Mouse (Mus musculus): Measurements from ENCODE around the gene Satl1. TPM values are rescaled to one million over a fixed set of nuclear protein-coding genes. Genes with fewer than 3 reads are reported as not detected.

The Satl1 gene
- not detected in 2 replicates for polyA plus RNA-seq (2015; fragmentation: Nextera tagmentation; extraction: Ambion mirVana)

DNA sequence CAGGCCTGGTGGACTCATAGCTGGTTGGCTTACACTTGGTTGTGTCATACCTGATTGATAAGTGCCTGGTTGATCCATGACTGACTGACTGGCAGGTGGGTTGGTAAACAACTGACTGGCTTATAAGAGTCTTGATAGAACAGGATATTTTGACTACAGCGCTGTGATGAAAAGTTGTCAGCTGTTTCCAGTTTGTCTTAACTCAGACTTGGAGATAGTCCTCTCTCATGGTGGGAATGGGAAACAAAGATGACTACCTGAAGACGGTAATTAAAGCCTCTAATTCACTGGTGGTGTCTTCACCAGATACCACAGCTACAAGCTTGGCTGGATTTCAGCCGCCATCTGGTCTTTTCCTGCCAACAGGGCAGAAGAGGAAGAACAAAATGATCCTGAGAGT is at the start of gene Satl1:
Gene Satl1, minus strand, starts transcription at position 101 of the 400 bp plus-strand sequence.

Other genes starting within 250 kb of the Satl1 start
- 0.15 and 0.17 TPM in 2 replicates for gene 4933403O08Rik, start 167.7 kb downstream of the Satl1 start, polyA plus RNA-seq (2015; fragmentation: Nextera tagmentation; extraction: Ambion mirVana)
- 90.9 and 103 TPM in 2 replicates for gene Apool, start 95.4 kb downstream of the Satl1 start, polyA plus RNA-seq (2015; fragmentation: Nextera tagmentation; extraction: Ambion mirVana)
- not detected in 2 replicates for gene 2010106E10Rik, start 88.5 kb upstream of the Satl1 start, polyA plus RNA-seq (2015; fragmentation: Nextera tagmentation; extraction: Ambion mirVana)
- gene Zfp711, start 193.7 kb upstream of the Satl1 start, polyA plus RNA-seq (2015; fragmentation: Nextera tagmentation; extraction: Ambion mirVana) = 3.0 and 3.8 TPM in 2 replicates

Measured in adrenal gland, postnatal 0 days (tissue).